Mouse (Mus musculus) naive thymus-derived CD4-positive, alpha-beta T cell, adult 2 months (primary cell): ENCODE results near the gene Nkx1-2.

Experiments used
- DNase-seq: peaks from one replicate; pipeline ENCODE4 v3.0.0-alpha.2; 2011; ENCODE audit warnings: low read depth

Gene Nkx1-2

DNA sequence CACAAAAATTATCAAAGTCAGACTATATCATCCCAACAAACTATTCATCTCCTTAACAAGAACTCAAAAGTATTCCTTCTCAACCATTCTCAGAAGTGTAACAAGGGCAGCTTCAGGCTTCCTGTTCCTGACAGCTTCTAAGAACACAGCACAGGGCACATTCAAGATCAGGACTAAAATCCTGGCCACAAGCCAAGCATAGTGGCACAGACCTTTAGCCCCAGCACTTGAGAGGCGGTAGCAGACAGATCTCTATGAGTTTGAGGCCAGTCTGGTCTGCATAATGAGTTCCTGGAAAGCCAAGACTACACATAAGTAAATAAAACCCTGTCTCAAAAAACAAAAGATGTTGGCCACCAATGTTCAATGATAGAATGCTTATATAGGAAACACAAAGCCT, 33.6 kb downstream of the Nkx1-2 start:
- no peak for DNase-seq

DNA sequence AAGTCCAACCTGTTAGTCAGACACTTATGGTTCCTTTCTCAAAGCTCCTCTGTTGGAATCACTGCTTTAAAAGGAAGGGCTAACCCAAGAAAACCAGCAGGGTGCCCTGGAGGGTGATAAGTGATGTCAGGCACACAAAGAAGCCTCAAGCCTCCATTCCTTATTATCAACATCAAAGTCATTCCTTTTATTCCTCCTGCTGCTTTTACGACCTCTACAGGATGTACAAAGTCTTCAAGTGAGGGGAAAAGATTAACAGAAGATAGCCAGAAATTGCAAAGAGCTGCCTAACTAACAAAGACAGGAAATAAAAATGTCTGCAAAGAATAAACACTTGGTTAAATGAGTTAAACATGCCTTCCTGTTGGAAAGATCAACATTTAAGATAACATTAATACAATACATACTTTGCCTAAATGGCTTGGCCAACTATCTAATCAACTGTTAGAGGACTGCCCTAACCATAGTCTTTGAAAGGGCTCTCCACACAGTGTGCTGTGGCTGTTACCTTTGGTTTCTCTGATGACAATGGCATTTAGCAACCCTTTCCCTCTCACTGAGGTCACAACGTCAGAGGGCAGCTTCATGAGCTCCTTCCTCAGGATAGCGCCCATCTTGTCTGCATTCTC, 40.2 kb downstream of the Nkx1-2 start:
- no peak for DNase-seq

GRCm38 (mm10) chr7:132558141-132558736, 41.2 kb downstream of the Nkx1-2 start:
- DNase-seq: no peak

- DNase-seq: no peak
These were observed 42.9 kb downstream of the Nkx1-2 start for GRCm38 (mm10) chr7:132556575-132556974.

GRCm38 (mm10) chr7:132555911-132556310, 43.5 kb downstream of the Nkx1-2 start:
- no peak for DNase-seq

GRCm38 (mm10) chr7:132554091-132554490, 45.3 kb downstream of the Nkx1-2 start:
- no peak for DNase-seq

- peak; percentile 97 for DNase-seq
These were observed 47.9 kb downstream of the Nkx1-2 start for GRCm38 (mm10) chr7:132551351-132552126.

GRCm38 (mm10) chr7:132547126-132547525, 52.3 kb downstream of the Nkx1-2 start:
- DNase-seq: no peak
